Mouse (Mus musculus) myocyte (in vitro differentiated cells): ENCODE results near the gene Ap1m2. TPM values are rescaled to one million over a fixed set of nuclear protein-coding genes. Genes with fewer than 3 reads are reported as not detected.
"Not testable (repeated sequence)": the region's sequence is repeated elsewhere in the genome, so short reads cannot be mapped to it uniquely, and the experiment has no call there.

ENCODE experiments used
- H3K27me3 ChIP-seq: one replicate; pipeline ENCODE4 v1.6.1; 2011; ENCODE audit not compliant: control insufficient read depth, insufficient read depth, insufficient read length
- H3K36me3 ChIP-seq: one replicate; pipeline ENCODE4 v1.6.1; 2011; ENCODE audit not compliant: control insufficient read depth, insufficient read depth
- H3K4me2 ChIP-seq: one replicate; pipeline ENCODE4 v1.6.1; 2011; ENCODE audit warnings: low read depth, control low read depth
- H3K4me3 ChIP-seq: one replicate; pipeline ENCODE4 v1.5.1; 2011; ENCODE audit warnings: mild to moderate bottlenecking, control low read depth, moderate library complexity
- H3K79me2 ChIP-seq: one replicate; pipeline ENCODE4 v1.6.1; 2011; ENCODE audit not compliant: control insufficient read depth, insufficient read depth
- H3ac ChIP-seq: one replicate; pipeline ENCODE4 v1.6.1; 2011; ENCODE audit not compliant: control insufficient read depth, insufficient read length
- CEBPB ChIP-seq: IDR thresholded peaks from 2 replicates; pipeline ENCODE4 v1.6.1; 2011; ENCODE audit warnings: mild to moderate bottlenecking, moderate library complexity; ENCODE audit not compliant: poor library complexity, insufficient read depth, severe bottlenecking
- E2F4 ChIP-seq: IDR thresholded peaks from one replicate; pipeline ENCODE4 v1.6.1; 2011; ENCODE audit warnings: mild to moderate bottlenecking, control low read depth, moderate library complexity; ENCODE audit not compliant: insufficient read depth
- MAX ChIP-seq: IDR thresholded peaks from one replicate; pipeline ENCODE4 v1.6.1; 2011; ENCODE audit warnings: low read depth, mild to moderate bottlenecking, control low read depth
- MYOD1 ChIP-seq, 3 experiments: IDR thresholded peaks; one replicate each; pipeline ENCODE4 v1.6.1; 2011; ENCODE audit warnings: control low read depth in 2 of 3, low read depth in 2 of 3, mild to moderate bottlenecking in 2 of 3, moderate library complexity in 1 of 3; ENCODE audit not compliant: insufficient read length in 2 of 3, control insufficient read depth in 1 of 3
- MYOG ChIP-seq, 3 experiments: IDR thresholded peaks; one replicate each; pipeline ENCODE4 v1.6.1; 2011; ENCODE audit warnings: control low read depth in 2 of 3, low read depth in 2 of 3, mild to moderate bottlenecking in 2 of 3; ENCODE audit not compliant: insufficient read length in 2 of 3, control insufficient read depth in 1 of 3, insufficient read depth in 1 of 3
- POLR2A ChIP-seq: IDR thresholded peaks from one replicate; pipeline ENCODE4 v1.6.1; 2011; ENCODE audit warnings: low read depth, mild to moderate bottlenecking, control low read depth, moderate library complexity; ENCODE audit not compliant: insufficient read length
- POLR2AphosphoS2 ChIP-seq: IDR thresholded peaks from one replicate; pipeline ENCODE4 v1.6.1; 2011; ENCODE audit warnings: low read depth, control low read depth; ENCODE audit not compliant: insufficient read length
- REST ChIP-seq: IDR thresholded peaks from one replicate; pipeline ENCODE4 v1.6.1; 2011; ENCODE audit warnings: mild to moderate bottlenecking, control low read depth, moderate library complexity; ENCODE audit not compliant: insufficient read depth, insufficient read length
- SRF ChIP-seq: IDR thresholded peaks from one replicate; pipeline ENCODE4 v1.6.1; 2011; ENCODE audit warnings: low read depth; ENCODE audit not compliant: control insufficient read depth, insufficient read length
- TCF12 ChIP-seq: IDR thresholded peaks from one replicate; pipeline ENCODE4 v1.6.1; 2011; ENCODE audit warnings: mild to moderate bottlenecking, control low read depth; ENCODE audit not compliant: poor library complexity, insufficient read depth, severe bottlenecking
- TCF3 ChIP-seq: IDR thresholded peaks from one replicate; pipeline ENCODE4 v1.6.1; 2011; ENCODE audit warnings: low read depth, control low read depth; ENCODE audit not compliant: insufficient read length
- USF1 ChIP-seq: IDR thresholded peaks from one replicate; pipeline ENCODE4 v1.6.1; 2011; ENCODE audit warnings: low read depth, mild to moderate bottlenecking, control low read depth, moderate library complexity
- polyA plus RNA-seq: library from polyadenylated mRNA; unstranded; fragments of >200 nt; fragmentation: generic; extraction: Trizol; gene quantifications from one replicate; pipeline ENCODE4 v1.2.1, GENCODE M21; 2012; ENCODE audit warnings: missing spikeins

Ap1m2 gene
- polyA plus RNA-seq, 1 experiment: not detected

DNA sequence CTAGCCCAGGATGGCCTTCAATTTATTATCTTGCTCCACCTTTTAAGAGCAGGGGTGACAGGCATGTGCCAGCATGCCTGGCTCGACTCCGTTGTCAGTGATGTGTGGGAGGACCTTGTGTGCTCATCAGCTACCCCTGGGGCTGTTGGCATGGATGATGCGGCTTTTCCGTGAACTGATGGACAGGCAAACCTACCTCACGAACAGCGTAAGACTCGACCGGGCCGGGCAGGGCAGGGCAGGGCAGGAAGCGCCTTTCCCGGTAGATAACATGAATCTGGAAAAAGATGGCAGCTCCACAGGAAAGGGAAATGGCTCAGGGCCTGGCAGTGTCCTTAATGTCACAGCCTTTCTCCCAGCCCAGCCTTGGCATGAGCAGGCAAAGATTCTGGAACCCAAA is 12.1 kb upstream of the Ap1m2 start:
- no peak overlapping the region for H3K4me2 ChIP-seq
- TF ChIP-seq TCF3 (no peak), SRF (no peak), E2F4 (no peak)
- no peaks in the 10 kb centered on the region for H3K36me3 ChIP-seq
- no peak overlapping the region for H3ac ChIP-seq
- no peaks in the 10 kb centered on the region for H3K27me3 ChIP-seq
- H3K79me2 ChIP-seq: peaks cover 56% of the 10 kb centered on the region
- H3K4me3 ChIP-seq: no peak overlapping the region

DNA sequence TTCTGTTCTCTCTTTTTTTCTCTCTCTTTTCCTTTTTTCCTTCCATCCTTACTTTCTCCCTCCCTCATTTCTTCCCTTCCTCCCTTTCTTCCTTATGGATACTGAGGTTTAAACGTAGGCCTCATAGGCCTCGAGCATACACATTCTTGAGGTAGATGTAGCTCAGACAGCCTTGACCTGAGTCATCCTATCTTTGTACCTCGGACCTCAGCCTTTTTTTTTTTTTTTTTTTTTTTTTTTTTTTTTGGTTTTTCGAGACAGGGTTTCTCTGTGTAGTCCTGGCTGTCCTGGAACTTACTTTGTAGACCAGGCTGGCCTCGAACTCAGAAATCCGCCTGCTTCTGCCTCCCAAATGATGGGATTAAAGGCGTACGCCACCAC is 10.8 kb upstream of the Ap1m2 start:
- not testable (repeated sequence) for H3K36me3 ChIP-seq, H3K4me3 ChIP-seq, H3K27me3 ChIP-seq, H3K4me2 ChIP-seq, H3ac ChIP-seq
- H3K79me2 ChIP-seq: peaks cover 56% of the 10 kb centered on the region

DNA sequence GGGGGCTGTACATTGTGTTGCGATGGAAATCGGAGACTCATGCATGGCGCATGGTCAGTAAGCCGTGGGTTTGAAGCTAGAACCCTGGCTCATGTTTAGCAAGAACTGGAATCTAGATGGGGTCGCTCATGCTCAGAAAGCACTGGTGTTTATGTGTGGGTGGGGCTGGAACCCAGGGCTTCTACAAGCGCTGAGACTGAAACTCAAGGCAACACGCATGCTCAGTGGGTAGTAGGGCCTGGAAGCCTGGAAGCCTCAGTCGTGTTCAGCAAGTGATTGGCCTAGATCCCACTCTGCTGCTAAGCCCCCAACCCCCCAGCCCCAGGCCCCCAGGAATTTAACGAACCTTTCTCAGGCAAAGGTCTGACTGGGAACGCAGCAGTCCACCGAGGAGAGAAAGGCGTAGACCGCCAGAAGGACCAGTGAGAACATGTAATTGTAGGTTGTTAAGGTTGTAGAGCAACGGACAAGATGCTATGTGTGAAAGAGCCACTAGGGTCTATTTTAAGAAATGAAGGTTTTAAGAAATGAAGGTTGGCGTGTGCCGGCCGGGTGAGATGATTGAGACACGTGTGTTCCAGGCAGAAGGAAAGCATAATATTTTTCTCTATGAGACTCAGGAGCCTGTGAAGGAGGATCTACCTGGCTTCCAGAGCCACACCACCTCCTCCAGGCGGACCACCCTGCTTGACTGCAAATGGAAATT is 10.2 kb upstream of the Ap1m2 start:
- TF ChIP-seq MAX (no peak), TCF12 (no peak), SRF (no peak), CEBPB (no peak), TCF3 (no peak), E2F4 (no peak), POLR2AphosphoS2 (no peak), MYOG (IDR thresholded peaks at IDR 0.05; ENCODE audit: control insufficient read depth in 1 of 3, insufficient read depth in 1 of 3, insufficient read length in 2 of 3, low read depth in 2 of 3) (no peak), POLR2A (no peak), REST (no peak), USF1 (no peak), MYOD1 (IDR thresholded peaks at IDR 0.05; ENCODE audit: control insufficient read depth in 1 of 3, insufficient read length in 2 of 3, low read depth in 2 of 3) (no peak)
- no peaks in the 10 kb centered on the region for H3K36me3 ChIP-seq
- H3K27me3 ChIP-seq: no peaks in the 10 kb centered on the region
- peaks cover 56% of the 10 kb centered on the region for H3K79me2 ChIP-seq
- H3K4me2 ChIP-seq: peak overlapping the region; percentile 88
- H3ac ChIP-seq: no peak overlapping the region
- peak overlapping the region; percentile 91 for H3K4me3 ChIP-seq

DNA sequence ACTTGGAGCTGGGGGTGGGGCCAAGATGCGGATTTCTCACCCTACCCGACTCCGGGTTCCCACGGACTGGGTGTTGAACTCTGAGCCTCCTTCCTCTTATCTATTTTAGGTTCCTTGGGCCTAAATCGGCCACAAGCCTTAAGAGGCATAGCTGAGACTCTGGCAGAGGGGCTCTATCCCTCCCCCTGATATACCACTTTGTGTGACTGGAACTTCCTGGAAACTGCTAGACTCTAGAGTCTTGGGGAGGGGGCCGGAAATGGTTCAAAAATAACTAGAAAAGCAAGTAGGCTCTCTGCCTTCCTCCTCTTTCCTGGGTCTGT is 9.3 kb upstream of the Ap1m2 start:
- Histone ChIP-seq H3ac (peak overlapping the region; percentile 56), H3K79me2 (peaks cover 48% of the 10 kb centered on the region), H3K36me3 (no peaks in the 10 kb centered on the region), H3K4me2 (peak overlapping the region; percentile 88), H3K27me3 (no peaks in the 10 kb centered on the region), H3K4me3 (peak overlapping the region; percentile 91)
- TF ChIP-seq MYOG (IDR thresholded peaks at IDR 0.05; ENCODE audit: control insufficient read depth in 1 of 3, insufficient read depth in 1 of 3, insufficient read length in 2 of 3, low read depth in 2 of 3) (no peak), USF1 (no peak), MYOD1 (IDR thresholded peaks at IDR 0.05; ENCODE audit: control insufficient read depth in 1 of 3, insufficient read length in 2 of 3, low read depth in 2 of 3) (no peak), TCF12 (no peak)

DNA sequence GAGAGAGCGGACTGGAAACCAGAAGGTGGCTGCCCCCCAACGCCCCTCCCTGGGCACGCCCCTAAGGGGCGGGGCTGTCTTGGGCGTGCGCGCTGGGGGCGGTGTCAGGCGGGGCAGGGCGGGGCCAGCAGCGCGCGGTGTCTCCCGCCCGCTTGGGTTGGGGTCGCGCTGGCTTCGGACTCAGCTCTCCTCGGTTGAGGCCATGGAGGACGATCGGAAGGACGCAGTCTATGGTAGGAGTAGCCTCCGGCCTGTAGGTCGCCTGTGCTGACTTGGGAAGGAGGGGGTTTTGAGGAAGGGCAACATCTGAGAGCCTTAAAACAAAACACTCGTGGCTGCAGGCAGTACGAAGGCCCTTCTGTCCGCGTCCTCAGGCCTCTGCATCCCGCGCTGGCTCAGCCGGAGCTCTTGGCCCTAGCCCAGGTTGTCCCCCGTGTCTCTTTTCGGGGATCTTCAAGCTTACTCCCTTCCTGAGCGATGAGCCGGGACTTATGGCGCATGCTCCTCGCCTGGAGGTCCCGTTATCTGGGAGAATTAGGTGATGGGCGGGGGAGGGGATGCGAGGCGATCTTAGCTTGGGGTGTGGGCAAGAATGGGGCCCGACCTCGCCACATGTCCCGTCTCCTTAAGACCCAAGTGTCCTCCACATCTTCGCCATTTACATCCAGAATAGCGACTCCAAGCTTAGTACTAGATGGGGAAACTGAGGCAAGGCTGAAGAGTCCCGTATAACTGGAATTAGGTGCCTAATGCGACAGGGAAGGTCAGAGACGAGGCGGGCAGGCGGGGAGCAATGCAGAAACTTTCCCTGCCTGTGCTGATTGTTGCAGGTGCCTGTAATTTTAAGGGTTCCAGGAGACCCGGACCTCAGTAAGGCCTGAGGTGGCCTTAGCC is 8.7 kb upstream of the Ap1m2 start, which contains the start of gene Slc44a2:
Slc44a2 (plus strand) TSS at position 80 of the 894 bp plus-strand sequence.
- peak within 1 kb of the TSS; percentile 88 for H3K4me2 ChIP-seq
- peak within 1 kb of the TSS; percentile 91 for H3K4me3 ChIP-seq
- no peaks in the 10 kb centered on the region for H3K36me3 ChIP-seq
- peak within 1 kb of the TSS; percentile 56 for H3ac ChIP-seq
- TF ChIP-seq MYOG (IDR thresholded peaks at IDR 0.05; ENCODE audit: control insufficient read depth in 1 of 3, insufficient read depth in 1 of 3, insufficient read length in 2 of 3, low read depth in 2 of 3) (no peak), POLR2A (peak; percentile 80), MYOD1 (IDR thresholded peaks at IDR 0.05; ENCODE audit: control insufficient read depth in 1 of 3, insufficient read length in 2 of 3, low read depth in 2 of 3) (peak in 1 of 3 experiments; percentile 27), SRF (peak; percentile 64), MAX (no peak), TCF3 (no peak), POLR2AphosphoS2 (peak; percentile 74), USF1 (no peak), TCF12 (no peak), REST (no peak)
- peaks cover 47% of the 10 kb centered on the region for H3K79me2 ChIP-seq
- no peaks in the 10 kb centered on the region for H3K27me3 ChIP-seq
